8 mouse cellular contexts compared by ENCODE assay signal in the genomic region with DNA sequence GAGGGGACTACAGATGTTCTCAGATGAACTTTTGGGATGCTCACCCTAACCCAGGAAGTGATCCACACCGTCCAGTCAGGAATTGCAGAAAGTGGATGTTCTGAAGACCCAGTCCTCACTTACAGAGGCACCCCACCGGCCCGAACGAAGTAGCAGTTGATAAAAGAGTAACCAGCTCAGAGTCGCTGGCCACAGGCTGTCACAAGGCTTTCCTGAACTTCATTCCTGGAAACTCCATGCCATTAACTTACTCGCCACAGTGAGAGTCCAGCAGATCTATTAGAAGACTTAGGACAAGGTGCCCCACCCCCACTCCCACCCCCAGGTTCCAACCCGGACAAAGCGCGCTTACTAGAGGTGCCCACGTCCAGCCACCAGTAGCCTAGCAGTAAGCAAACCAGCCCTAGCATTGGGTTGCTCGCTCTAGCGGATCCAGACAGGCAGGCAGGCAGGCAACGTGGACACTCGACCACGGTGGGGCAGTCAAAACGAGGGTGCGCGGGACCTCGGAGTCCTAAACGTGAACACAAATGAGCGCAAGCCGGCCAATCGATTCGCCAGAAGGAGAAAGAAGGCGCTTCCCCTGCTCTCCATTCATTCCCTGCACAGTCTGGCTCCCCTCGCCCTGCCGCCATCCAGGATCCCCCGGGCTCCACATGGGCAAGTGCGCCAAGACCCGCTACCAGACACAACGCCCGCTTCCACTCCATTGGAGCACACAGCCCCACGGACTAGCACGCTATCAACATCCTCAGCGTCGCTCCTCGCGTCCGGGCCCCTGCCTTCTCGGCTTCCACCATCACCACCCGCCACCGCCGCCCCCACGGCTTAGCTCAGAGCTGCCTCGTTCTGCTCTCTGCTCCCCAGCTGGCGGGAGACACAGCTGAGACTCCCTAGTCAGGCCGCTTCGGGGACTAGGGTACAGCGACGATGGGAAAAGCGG. TPM values are rescaled to one million over a fixed set of nuclear protein-coding genes. Genes with fewer than 3 reads are reported as not detected.
DNase-seq lines count a peak whose midpoint lies in the region; ATAC-seq and TF ChIP-seq lines count a peak whose summit lies in the region.

No protein-coding gene starts in this region.

- peak; percentile 54 to 64 for ATAC-seq in hematopoietic stem cell, adult 5-6 weeks (replicated peaks in 1 of 2; ENCODE audit: insufficient read depth in 1 of 2, low FRiP score in 2 of 2, low TSS enrichment in 1 of 2, low read depth in 1 of 2, poor library complexity in 2 of 2, severe bottlenecking in 2 of 2)
- peak; percentile 70 for ATAC-seq in lung, postnatal 0 days

- H3K79me2 ChIP-seq in MEL (ENCODE audit: control insufficient read depth, insufficient read depth, low read length, poor library complexity): peaks cover 63% of the 10 kb centered on the region

- H3K4me3 ChIP-seq in MEL (ENCODE audit: control insufficient read depth in 1 of 2, insufficient read depth in 1 of 2, low read depth in 2 of 2, low read length in 2 of 2): peak overlapping the region; percentile 96 to 97
- H3K4me3 ChIP-seq in lung, postnatal 0 days (ENCODE audit: low read depth, low read length): peak overlapping the region; percentile 71

- peak in 1 of 3 experiments; percentile 14; a peak in 1 of 6 replicates for TF ChIP-seq CTCF in MEL (IDR thresholded peaks at IDR 0.05 in 2 of 3, conservative IDR thresholded peaks at IDR 0.05 in 1 of 3; ENCODE audit: control insufficient read depth in 1 of 3, insufficient read depth in 1 of 3, low read depth in 2 of 3, low read length in 3 of 3, poor library complexity in 1 of 3, severe bottlenecking in 1 of 3)
- peak; percentile 85 for TF ChIP-seq CTCF in lung, postnatal 0 days (IDR thresholded peaks at IDR 0.05)

- no peak for TF ChIP-seq EP300 in MEL (IDR thresholded peaks at IDR 0.05; ENCODE audit: low read depth in 1 of 2, low read length in 2 of 2)
- TF ChIP-seq EP300 in lung, postnatal 0 days (IDR thresholded peaks at IDR 0.05): no peak

- peaks cover 0 to 30% of the 10 kb centered on the region in 2 experiments for H3K36me3 ChIP-seq in MEL (ENCODE audit: control insufficient read depth in 1 of 2, insufficient read depth in 2 of 2, low read length in 2 of 2)
- H3K36me3 ChIP-seq in lung, postnatal 0 days (ENCODE audit: insufficient read depth, low read length): no peaks in the 10 kb centered on the region

- 2% methylated on average over 51 of the region's 51 CpGs for WGBS in lung, postnatal 0 days

- peak overlapping the region; percentile 91 for H3K9ac ChIP-seq in MEL (ENCODE audit: control insufficient read depth, low read depth, low read length, poor library complexity, severe bottlenecking)
- peak overlapping the region; percentile 82 for H3K9ac ChIP-seq in lung, postnatal 0 days (replicated peaks; ENCODE audit: low read depth)

- H3K9me3 ChIP-seq in MEL (replicated peaks; ENCODE audit: insufficient read depth, low read length): no peaks in the 10 kb centered on the region
- no peaks in the 10 kb centered on the region for H3K9me3 ChIP-seq in lung, postnatal 0 days (ENCODE audit: low read length)

- no peaks in the 10 kb centered on the region for H3K27me3 ChIP-seq in MEL (ENCODE audit: control insufficient read depth in 1 of 2, insufficient read depth in 2 of 2, low read length in 2 of 2)
- no peaks in the 10 kb centered on the region for H3K27me3 ChIP-seq in lung, postnatal 0 days (replicated peaks; ENCODE audit: insufficient read depth, low read length)

- peak overlapping the region; percentile 66 for H3K27ac ChIP-seq in MEL (ENCODE audit: control insufficient read depth, low read depth, low read length)
- H3K27ac ChIP-seq in lung, postnatal 0 days (ENCODE audit: low read length): peak overlapping the region; percentile 85

- peak; percentile 2 to 30; a peak in 1 of 4 replicates for TF ChIP-seq POLR2A in MEL (IDR thresholded peaks at IDR 0.05; ENCODE audit: control insufficient read depth in 1 of 2, insufficient read depth in 1 of 2, low read depth in 1 of 2, low read length in 2 of 2, poor library complexity in 1 of 2)

- H3K4me1 ChIP-seq in MEL (ENCODE audit: control insufficient read depth in 1 of 2, insufficient read depth in 2 of 2, low read length in 2 of 2): peaks cover 14 to 36% of the 10 kb centered on the region in 2 experiments
- H3K4me1 ChIP-seq in lung, postnatal 0 days (ENCODE audit: insufficient read depth, low read depth, low read length): peaks cover 7% of the 10 kb centered on the region

- no peak; the same call in 1 of the 2 replicates for TF ChIP-seq RAD21 in MEL (IDR thresholded peaks at IDR 0.05; ENCODE audit: low read depth, low read length)

- DNase-seq in MEL (ENCODE audit: low read depth, low spot score): peak; percentile 75
- DNase-seq in cerebellum, adult 8-10 months: peak; percentile 74
- peak; percentile 86 for DNase-seq in forelimb bud, embryonic 11.5 days (ENCODE audit: low read depth, low spot score)
- peak; percentile 54 for DNase-seq in layer of hippocampus, adult 9-11 months
- peak; percentile 93 for DNase-seq in lung, postnatal 0 days (ENCODE audit: low spot score)
- DNase-seq in ovary, postnatal 10 days (ENCODE audit: low spot score): peak; percentile 36
- DNase-seq in thymus, postnatal 10 days (ENCODE audit: low spot score in 2 of 2): peak; percentile 69 to 80

- H3K4me2 ChIP-seq in lung, postnatal 0 days (replicated peaks; ENCODE audit: low read depth, low read length): peak overlapping the region; percentile 97

TF ChIP-seq in MEL, 35 proteins besides CTCF, POLR2A, EP300 and RAD21:
- TF ChIP-seq HCFC1 (IDR thresholded peaks at IDR 0.05; ENCODE audit: low read depth, low read length) (0 out of 2 replicates have a peak, but pooled peaks have one; percentile 13), GABPA (IDR thresholded peaks at IDR 0.05; ENCODE audit: low read depth, low read length) (no peak), MAZ (IDR thresholded peaks at IDR 0.05; ENCODE audit: low read depth, low read length) (0 out of 2 replicates have a peak, but pooled peaks have one; percentile 37), SMC3 (IDR thresholded peaks at IDR 0.05; ENCODE audit: low read depth, low read length) (peak; percentile 18; the same call in 1 of the 2 replicates), SIN3A (IDR thresholded peaks at IDR 0.05; ENCODE audit: low read length) (peak; percentile 15; the same call in 1 of the 2 replicates), UBTF (IDR thresholded peaks at IDR 0.05; ENCODE audit: borderline replicate concordance, insufficient read depth, low read depth, low read length) (peak; percentile 22; the same call in 1 of the 2 replicates)
TF ChIP-seq in MEL: peak in this region for 5.

RNA-seq across cellular contexts. Expression of gene Chst15, which starts 1.6 kb away (rescaled TPM):
- 14.3 and 14.9 TPM in 2 replicates for total RNA-seq in MEL (2012; rRNA removed)
- polyA plus RNA-seq in MEL (2012; ENCODE audit: insufficient read depth in 1 of 2, insufficient read length in 2 of 2, low read depth in 1 of 2, low replicate concordance in 2 of 2, missing spikeins in 1 of 2): 10 to 100 TPM in 1 of 2 experiments, not detected in 1; 18.1 TPM
- total RNA-seq in hematopoietic stem cell, adult 5-6 weeks (2017): 14.7 and 14.9 TPM in 2 replicates
- polyA plus RNA-seq in lung, postnatal 0 days (2015; fragmentation: Nextera tagmentation; extraction: Ambion mirVana): 13.1 and 14.1 TPM in 2 replicates

Comparison
In these comparisons a context has a peak if more than half of its experiments do, and no peak if none do; other contexts are left out.
1. Peak in every context shown above with its lines: DNase-seq, ATAC-seq, H3K4me3 ChIP-seq and H3K27ac ChIP-seq.
2. DNase-seq: peak in every context shown above with its lines; median percentile 93 in lung, postnatal 0 days; 86 in forelimb bud, embryonic 11.5 days; 75 in MEL; 74 in thymus, postnatal 10 days; 74 in cerebellum, adult 8-10 months; 54 in layer of hippocampus, adult 9-11 months; 36 in ovary, postnatal 10 days.